Mouse (Mus musculus) hindbrain, embryonic 15.5 days (tissue): ENCODE results near the gene Slc23a4. TPM values are rescaled to one million over a fixed set of nuclear protein-coding genes. Genes with fewer than 3 reads are reported as not detected.
A peak's percentile ranks its signal among the peaks of the same experiment; 100 is the strongest.

Source experiments
- ATAC-seq: fragments of 200-750 bp; cut with Nextera tagmentation; 2 replicates; pipeline ENCODE4 v1.8.0; 2017; ENCODE audit warnings: low read depth, moderate number of reproducible peaks, moderate TSS enrichment; ENCODE audit not compliant: low FRiP score
- H3K27ac ChIP-seq: fragments of 300-500 bp; sonication (generic); replicated peaks from 2 replicates; pipeline ENCODE4 v1.5.1; 2015; ENCODE audit warnings: mild to moderate bottlenecking, inconsistent platforms
- H3K27me3 ChIP-seq: fragments of 300-500 bp; sonication (generic); 2 replicates; pipeline ENCODE4 v1.6.1; 2015; ENCODE audit warnings: control low read depth, inconsistent platforms
- H3K36me3 ChIP-seq: fragments of 300-500 bp; sonication (generic); 2 replicates; pipeline ENCODE4 v1.6.1; 2015; ENCODE audit warnings: control low read depth, inconsistent platforms
- H3K4me1 ChIP-seq: fragments of 300-500 bp; sonication (generic); replicated peaks from 2 replicates; pipeline ENCODE4 v1.6.1; 2015; ENCODE audit warnings: control low read depth, inconsistent platforms
- H3K4me2 ChIP-seq: fragments of 300-500 bp; sonication (generic); 2 replicates; pipeline ENCODE4 v1.6.1; 2015; ENCODE audit warnings: moderate library complexity, mild to moderate bottlenecking, inconsistent platforms
- H3K4me3 ChIP-seq: fragments of 300-500 bp; sonication (generic); 2 replicates; pipeline ENCODE4 v1.5.1; 2015; ENCODE audit warnings: mild to moderate bottlenecking, inconsistent platforms
- H3K9ac ChIP-seq: fragments of 300-500 bp; sonication (generic); 2 replicates; pipeline ENCODE4 v1.6.1; 2015; ENCODE audit warnings: inconsistent platforms
- H3K9me3 ChIP-seq: fragments of 300-500 bp; sonication (generic); 2 replicates; pipeline ENCODE4 v1.6.1; 2016; ENCODE audit warnings: control low read depth, inconsistent platforms
- WGBS: fragments of 180-500 bp; shearing (Covaris S2); methylation state at CpG from one replicate; pipeline ENCODE4 v1.1.7; 2015; 5-methylcytosine and 5-hydroxymethylcytosine counted together
- polyA plus RNA-seq: library from polyadenylated mRNA; unstranded; fragments of >200 nt; fragmentation: Nextera tagmentation; extraction: Ambion mirVana; gene quantifications from 2 replicates; pipeline ENCODE4 v1.2.1, GENCODE M21; 2015

Gene Slc23a4
- polyA plus RNA-seq, 1 experiment from 2014 or later = 0.64 TPM

DNA sequence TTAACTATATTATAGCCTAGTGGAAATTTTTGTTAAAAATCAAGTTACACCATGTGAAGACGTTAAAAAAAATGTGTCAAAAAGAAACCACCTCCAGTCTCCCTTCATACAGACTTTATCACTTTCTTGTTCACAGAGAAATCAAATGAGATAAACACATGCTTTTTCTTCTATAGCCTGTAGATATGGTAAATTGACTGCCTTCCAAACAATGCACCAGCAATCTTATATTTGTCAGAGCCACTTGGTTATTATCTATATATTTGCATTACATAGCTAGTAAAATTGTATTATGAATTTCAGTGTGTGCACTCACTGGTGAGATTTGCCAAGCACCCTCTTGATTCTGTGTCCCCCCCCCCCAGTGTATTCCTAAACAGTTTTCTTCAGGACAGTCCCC lies 55.6 kb downstream of the Slc23a4 start:
- Histone ChIP-seq H3K4me2 (no peak overlapping the region), H3K4me3 (no peak overlapping the region), H3K36me3 (no peaks in the 10 kb centered on the region), H3K9me3 (no peaks in the 10 kb centered on the region), H3K27ac (no peak overlapping the region), H3K9ac (no peak overlapping the region), H3K27me3 (no peaks in the 10 kb centered on the region), H3K4me1 (no peaks in the 10 kb centered on the region)
- no peak for ATAC-seq
- WGBS = 96% methylated on average over 1 of the region's 1 CpGs

DNA sequence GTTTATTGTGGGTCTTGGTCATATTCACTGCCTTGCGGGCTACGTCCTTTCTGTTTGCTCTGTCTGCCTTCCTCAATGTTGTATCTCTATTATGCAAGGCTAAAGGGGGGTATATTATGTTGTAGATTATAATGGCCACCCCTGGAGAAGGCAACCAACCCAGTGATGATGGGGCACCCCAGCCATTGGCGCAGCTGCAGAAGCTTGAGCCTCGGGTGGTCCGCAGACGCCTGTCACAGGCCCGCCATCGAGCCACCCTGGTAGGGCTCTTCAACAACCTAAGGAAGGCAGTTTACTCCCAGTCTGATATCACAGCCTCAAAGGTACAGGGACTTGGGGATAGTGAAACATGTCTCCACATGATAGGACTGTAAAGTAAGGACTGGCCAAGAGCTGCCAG lies 60.6 kb downstream of the Slc23a4 start:
- no peak overlapping the region for H3K4me2 ChIP-seq
- no peak overlapping the region for H3K27ac ChIP-seq
- no peak overlapping the region for H3K9ac ChIP-seq
- no peaks in the 10 kb centered on the region for H3K4me1 ChIP-seq
- ATAC-seq = no peak
- WGBS = 94% methylated on average over 8 of the region's 8 CpGs
- H3K4me3 ChIP-seq = no peak overlapping the region
- no peaks in the 10 kb centered on the region for H3K9me3 ChIP-seq
- H3K27me3 ChIP-seq = no peaks in the 10 kb centered on the region
- no peaks in the 10 kb centered on the region for H3K36me3 ChIP-seq

DNA sequence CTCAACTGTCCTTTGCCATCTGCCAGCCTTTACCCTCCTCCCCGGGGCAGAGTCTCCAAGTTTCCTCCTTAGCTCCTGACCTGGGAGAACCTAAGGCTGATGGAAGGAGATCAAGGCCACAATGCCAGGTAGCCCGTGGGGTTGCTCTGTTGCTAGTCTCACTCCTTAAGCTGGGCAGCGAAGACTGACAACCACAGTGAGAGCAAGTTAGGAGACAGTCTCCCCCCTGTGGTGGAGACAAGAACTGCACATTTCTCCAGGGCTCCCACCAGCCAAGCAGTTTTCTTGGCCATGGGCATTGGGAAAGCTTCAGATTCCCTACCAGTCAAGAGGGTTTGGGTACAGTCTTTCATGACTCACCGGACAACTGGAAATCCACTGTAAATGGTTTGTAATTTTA lies 61.0 kb downstream of the Slc23a4 start:
- H3K36me3 ChIP-seq = no peaks in the 10 kb centered on the region
- no peaks in the 10 kb centered on the region for H3K27me3 ChIP-seq
- no peak overlapping the region for H3K9ac ChIP-seq
- H3K4me1 ChIP-seq = no peaks in the 10 kb centered on the region
- no peaks in the 10 kb centered on the region for H3K9me3 ChIP-seq
- H3K4me2 ChIP-seq = no peak overlapping the region
- ATAC-seq = no peak
- no peak overlapping the region for H3K4me3 ChIP-seq
- no peak overlapping the region for H3K27ac ChIP-seq
- 49% methylated on average over 4 of the region's 4 CpGs for WGBS

DNA sequence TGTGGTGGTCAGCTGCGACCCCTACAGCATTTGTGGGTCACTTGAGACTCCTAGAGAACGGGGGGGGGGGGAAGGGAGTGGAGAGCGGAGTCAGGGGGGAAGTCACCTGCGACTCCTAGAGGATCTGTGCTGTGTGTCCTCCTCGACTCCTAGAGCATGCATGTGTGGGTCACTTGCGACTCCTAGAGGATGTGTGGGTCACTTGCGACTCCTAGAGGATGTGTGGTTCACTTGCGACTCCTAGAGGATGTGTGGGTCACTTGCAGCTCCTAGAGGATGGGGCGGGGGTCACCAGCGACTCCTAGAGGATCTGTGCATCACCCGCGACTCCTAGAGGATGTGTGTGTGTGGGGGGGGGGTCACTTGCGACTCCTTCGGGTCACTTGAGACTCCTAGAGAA lies 66.3 kb downstream of the Slc23a4 start:
- no peak overlapping the region for H3K4me2 ChIP-seq
- no peaks in the 10 kb centered on the region for H3K4me1 ChIP-seq
- H3K27me3 ChIP-seq = no peaks in the 10 kb centered on the region
- no peak for ATAC-seq
- WGBS = 62% methylated on average over 14 of the region's 14 CpGs
- H3K4me3 ChIP-seq = no peak overlapping the region
- H3K36me3 ChIP-seq = no peaks in the 10 kb centered on the region
- H3K27ac ChIP-seq = no peak overlapping the region
- H3K9me3 ChIP-seq = no peaks in the 10 kb centered on the region
- H3K9ac ChIP-seq = no peak overlapping the region

- H3K4me2 ChIP-seq = no peak overlapping the region
- H3K27me3 ChIP-seq = no peaks in the 10 kb centered on the region
- no peaks in the 10 kb centered on the region for H3K9me3 ChIP-seq
- no peaks in the 10 kb centered on the region for H3K36me3 ChIP-seq
- ATAC-seq = no peak
- no peak overlapping the region for H3K4me3 ChIP-seq
- H3K27ac ChIP-seq = no peak overlapping the region
- H3K4me1 ChIP-seq = no peaks in the 10 kb centered on the region
- H3K9ac ChIP-seq = no peak overlapping the region
- 96% methylated on average over 12 of the region's 12 CpGs for WGBS
Observed at GRCm38 (mm10) chr6:34920631-34921030, 67.6 kb downstream of the Slc23a4 start.

DNA sequence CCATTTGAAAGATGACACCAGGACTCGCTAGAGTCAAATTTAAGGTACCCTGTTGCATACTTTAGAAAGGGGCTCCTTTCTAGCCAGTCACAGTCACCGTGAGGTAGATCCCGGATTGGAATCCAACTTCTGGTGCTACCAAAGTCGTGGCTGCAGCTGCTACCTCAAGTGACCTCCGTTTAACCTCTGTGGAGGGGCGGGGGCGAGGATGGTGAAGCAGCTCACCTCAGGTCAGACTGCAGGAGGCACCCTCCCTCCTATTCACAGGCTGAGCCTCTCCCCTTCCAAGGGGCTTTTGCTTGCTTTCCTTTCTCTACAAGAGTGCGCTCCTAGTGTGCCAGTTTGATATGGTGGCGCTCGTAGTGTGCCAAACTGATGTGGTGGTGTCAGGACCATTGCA lies 68.2 kb downstream of the Slc23a4 start, which contains the start of gene Stra8:
TSS of gene Stra8 (plus strand) at position 208 of the 400 bp plus-strand sequence.
- WGBS = 48% methylated on average over 10 of the region's 10 CpGs
- no peak within 1 kb of the TSS for H3K4me3 ChIP-seq
- H3K27me3 ChIP-seq = no peaks in the 10 kb centered on the region
- no peaks in the 10 kb centered on the region for H3K4me1 ChIP-seq
- ATAC-seq = no peak
- H3K36me3 ChIP-seq = no peaks in the 10 kb centered on the region
- no peak within 1 kb of the TSS for H3K9ac ChIP-seq
- H3K4me2 ChIP-seq = no peak within 1 kb of the TSS
- H3K27ac ChIP-seq = no peak within 1 kb of the TSS
- H3K9me3 ChIP-seq = no peaks in the 10 kb centered on the region

DNA sequence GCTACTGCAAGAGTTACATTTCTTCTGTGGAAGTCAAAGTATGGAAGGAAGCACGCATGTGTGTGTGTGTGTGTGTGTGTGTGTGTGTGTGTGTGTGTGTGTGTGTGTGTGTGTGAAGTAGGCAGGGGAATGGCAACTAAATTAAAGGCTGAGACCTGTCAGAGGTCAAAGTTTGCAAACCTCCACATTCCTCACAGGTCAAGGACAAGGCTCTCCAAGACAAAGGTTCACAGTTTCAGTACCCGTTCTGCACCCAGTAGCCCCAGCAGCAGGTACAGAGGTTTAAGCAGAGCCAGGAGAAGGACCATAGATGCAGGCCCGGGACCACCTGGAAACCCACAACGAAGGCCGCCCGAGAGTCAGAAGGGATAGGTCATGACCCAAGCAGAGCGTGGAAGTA lies 69.1 kb downstream of the Slc23a4 start:
- H3K27ac ChIP-seq = no peak overlapping the region
- ATAC-seq = no peak
- WGBS = 89% methylated on average over 7 of the region's 7 CpGs

DNA sequence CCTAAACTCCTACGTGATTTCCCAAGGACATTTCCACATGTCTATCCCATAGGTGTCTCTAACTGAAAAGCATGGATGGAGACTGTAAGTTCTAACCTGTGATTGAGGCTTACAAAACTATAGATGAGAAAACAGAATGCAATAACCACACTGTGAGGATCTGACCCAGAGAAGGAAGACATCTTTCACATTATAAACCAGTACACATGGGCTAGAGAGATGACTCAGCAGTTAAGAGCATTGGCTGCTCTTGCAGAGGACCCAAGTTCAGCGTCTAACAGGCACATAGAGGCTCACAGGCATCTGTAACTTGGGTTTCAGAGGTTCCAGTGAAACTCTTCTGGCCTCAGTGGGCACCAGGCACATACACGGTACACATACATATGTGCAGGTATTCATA lies 73.7 kb downstream of the Slc23a4 start:
- Histone ChIP-seq H3K4me2 (no peak overlapping the region), H3K9ac (no peak overlapping the region), H3K9me3 (no peaks in the 10 kb centered on the region), H3K27me3 (no peaks in the 10 kb centered on the region), H3K4me1 (peaks cover 6% of the 10 kb centered on the region), H3K36me3 (no peaks in the 10 kb centered on the region), H3K4me3 (no peak overlapping the region), H3K27ac (no peak overlapping the region)
- 89% methylated on average over 3 of the region's 3 CpGs for WGBS
- no peak for ATAC-seq

More for the DNA sequence above, 69.1 kb downstream of the Slc23a4 start:
- no peak overlapping the region for H3K9ac ChIP-seq
- H3K4me2 ChIP-seq = no peak overlapping the region
- H3K27me3 ChIP-seq = no peaks in the 10 kb centered on the region
- no peaks in the 10 kb centered on the region for H3K4me1 ChIP-seq
- H3K9me3 ChIP-seq = no peaks in the 10 kb centered on the region
- no peak overlapping the region for H3K4me3 ChIP-seq
- H3K36me3 ChIP-seq = no peaks in the 10 kb centered on the region

GRCm38 (mm10) chr6:34913341-34914040 lies 74.7 kb downstream of the Slc23a4 start:
- WGBS = 88% methylated on average over 13 of the region's 13 CpGs
- no peaks in the 10 kb centered on the region for H3K36me3 ChIP-seq

DNA sequence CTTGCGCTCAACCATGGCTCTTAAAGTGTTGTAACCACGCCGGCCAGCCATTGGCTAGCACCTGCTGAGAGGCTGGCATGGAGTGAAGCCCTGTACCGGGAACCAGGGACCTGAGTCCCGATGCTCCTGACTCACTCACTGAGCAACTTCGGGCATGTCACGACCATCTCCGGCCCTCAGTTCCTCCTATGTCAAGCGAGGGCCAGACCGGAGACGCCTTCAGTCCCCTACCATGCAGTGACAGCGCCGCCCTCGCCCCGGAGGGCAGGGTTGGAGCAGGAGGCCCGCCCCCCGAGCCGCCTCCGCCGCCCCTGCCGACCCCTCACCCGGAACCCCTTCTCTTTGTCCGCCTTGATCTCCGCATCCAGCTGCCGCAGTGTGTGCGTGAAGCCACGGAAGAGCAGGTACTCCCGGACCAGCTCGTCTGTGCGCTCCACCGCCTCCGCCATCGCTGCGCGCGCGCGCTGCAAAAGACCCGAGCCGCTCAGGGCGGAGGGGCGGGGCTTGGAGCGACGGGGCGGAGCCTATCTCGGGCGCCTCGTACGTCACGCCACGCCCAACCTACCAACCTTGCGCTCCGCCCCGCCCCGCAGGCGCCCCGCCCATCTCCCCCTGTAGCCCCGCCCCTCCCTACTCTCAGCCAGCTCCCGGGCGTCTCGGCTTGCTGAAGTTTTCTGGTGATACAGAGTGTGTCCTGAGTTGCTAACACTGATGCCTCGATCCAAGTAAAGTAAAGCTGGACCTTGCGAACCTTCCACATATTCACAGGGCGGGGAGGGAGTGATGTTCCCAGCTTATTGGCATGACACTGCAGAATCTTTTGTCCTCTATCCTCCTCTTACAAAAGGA lies 77.6 kb downstream of the Slc23a4 start, which contains the start of gene Wdr91:
TSS of gene Wdr91 (minus strand) at position 506 of the 849 bp plus-strand sequence.
- Histone ChIP-seq H3K9me3 (no peaks in the 10 kb centered on the region), H3K9ac (peak within 1 kb of the TSS; percentile 71), H3K27me3 (no peaks in the 10 kb centered on the region), H3K4me3 (peak within 1 kb of the TSS; percentile 89), H3K27ac (peak within 1 kb of the TSS; percentile 91), H3K4me2 (peak within 1 kb of the TSS; percentile 65), H3K4me1 (peaks cover 17% of the 10 kb centered on the region), H3K36me3 (0 out of 2 replicates have a peak, but pooled peaks cover 10% of the 10 kb centered on the region)
- under 1% methylated on average over 64 of the region's 64 CpGs for WGBS
- peak; percentile 95 for ATAC-seq

More at GRCm38 (mm10) chr6:34913341-34914040, 74.7 kb downstream of the Slc23a4 start:
- no peaks in the 10 kb centered on the region for H3K27me3 ChIP-seq
- peaks cover 16% of the 10 kb centered on the region for H3K4me1 ChIP-seq
- H3K9ac ChIP-seq = no peak overlapping the region
- no peak for ATAC-seq
- H3K27ac ChIP-seq = no peak overlapping the region
- no peak overlapping the region for H3K4me2 ChIP-seq
- no peak overlapping the region for H3K4me3 ChIP-seq
- no peaks in the 10 kb centered on the region for H3K9me3 ChIP-seq

GRCm38 (mm10) chr6:34909631-34910345 lies 78.4 kb downstream of the Slc23a4 start:
- 39% methylated on average over 8 of the region's 8 CpGs for WGBS
- Histone ChIP-seq H3K27ac (peak overlapping the region; percentile 91), H3K4me1 (peaks cover 17% of the 10 kb centered on the region), H3K4me3 (peak overlapping the region; percentile 89), H3K36me3 (peaks cover 18% of the 10 kb centered on the region), H3K4me2 (peak overlapping the region; percentile 65), H3K27me3 (no peaks in the 10 kb centered on the region), H3K9ac (peak overlapping the region; percentile 71), H3K9me3 (no peaks in the 10 kb centered on the region)
- ATAC-seq = no peak
